Mouse (Mus musculus) inflammation-experienced regulatory T-cells, adult 6 months (primary cell): ENCODE data around the gene Dio1. TPM values are rescaled to one million over a fixed set of nuclear protein-coding genes. Genes with fewer than 3 reads are reported as not detected.

ENCODE experiments used
- ATAC-seq: one replicate; pipeline ENCODE4 v1.8.0; 2017
- polyA plus RNA-seq, 3 experiments: library from polyadenylated mRNA; unstranded; fragments of 100-300 nt; shearing (Covaris generic); gene quantifications; one replicate each; pipeline ENCODE4 v1.2.1; 2017

Gene Dio1
- polyA plus RNA-seq, 3 experiments from 2014 or later: not detected

GRCm38 (mm10) chr4:107243365-107244333 is 63.3 kb downstream of the Dio1 start:
- peak; percentile 73 for ATAC-seq

Other genes with a start within 250 kb of the Dio1 start
- gene Mrpl37, start 240.3 kb downstream of the Dio1 start, polyA plus RNA-seq: 10 to 100 TPM; 38.2 to 53.0 (median 44.6) TPM
- 10 to 100 TPM in 1 of 3 experiments, 1 to 10 TPM in 2; 5.4 to 10.4 (median 7.5) TPM for gene Cyb5rl, start 240.2 kb downstream of the Dio1 start, polyA plus RNA-seq
- not detected for gene Cdcp2, start 210.3 kb downstream of the Dio1 start, polyA plus RNA-seq
- 100 to 1,000 TPM; 391 to 444 (median 391) TPM for gene Tmem59, start 128.8 kb downstream of the Dio1 start, polyA plus RNA-seq
- 10 to 100 TPM; 13.6 to 25.2 (median 13.7) TPM for gene Tceanc2, start 128.1 kb downstream of the Dio1 start, polyA plus RNA-seq
- gene Ldlrad1, start 98.0 kb downstream of the Dio1 start, polyA plus RNA-seq: under 1 TPM in 1 of 3 experiments, not detected in 2; 0.57 TPM
- 10 to 100 TPM; 18.8 to 25.8 (median 24.0) TPM for gene Lrrc42, start 53.6 kb downstream of the Dio1 start, polyA plus RNA-seq
- gene Hspb11, start 53.6 kb downstream of the Dio1 start, polyA plus RNA-seq: 10 to 100 TPM; 25.5 to 30.0 (median 25.5) TPM
- gene Yipf1, start 7.2 kb upstream of the Dio1 start, polyA plus RNA-seq: 100 to 1,000 TPM in 2 of 3 experiments, 10 to 100 TPM in 1; 84.1 to 102 (median 101) TPM
- gene Ndc1, start 60.6 kb upstream of the Dio1 start, polyA plus RNA-seq: 10 to 100 TPM in 1 of 3 experiments, 1 to 10 TPM in 2; 3.7 to 10.5 (median 4.3) TPM
- under 1 TPM in 1 of 3 experiments, not detected in 2; 0.30 TPM for gene Glis1, start 127.4 kb upstream of the Dio1 start, polyA plus RNA-seq